Mouse (Mus musculus): ENCODE results near the gene Map3k6.

Map3k6 gene

DNA sequence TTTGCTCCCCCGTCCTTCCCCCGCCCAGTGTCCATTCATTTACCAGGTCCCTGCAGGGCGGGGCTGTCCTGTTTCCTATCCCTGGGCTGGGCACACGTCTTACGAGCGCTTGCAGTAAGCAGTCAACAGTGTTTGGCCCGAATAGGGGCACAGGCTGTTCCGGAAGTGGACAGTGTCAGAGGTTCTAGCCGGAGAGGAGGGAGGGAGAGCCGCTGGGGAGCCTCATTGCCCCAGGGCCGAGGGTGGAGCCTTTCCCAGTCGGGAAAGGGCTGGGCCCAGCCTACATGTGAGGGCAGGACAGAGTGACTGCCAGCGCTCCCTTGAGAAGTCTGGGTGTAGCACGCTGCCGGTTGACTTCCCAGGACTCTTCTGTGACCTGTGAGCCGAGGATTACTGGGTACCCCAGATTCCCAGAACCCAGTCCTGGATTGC is at the start of gene Map3k6:
TSS of gene Map3k6 (plus strand) at position 329 of the 432 bp plus-strand sequence.
- no peak for DNase-seq (ENCODE audit: low spot score in 2 of 2)

DNA sequence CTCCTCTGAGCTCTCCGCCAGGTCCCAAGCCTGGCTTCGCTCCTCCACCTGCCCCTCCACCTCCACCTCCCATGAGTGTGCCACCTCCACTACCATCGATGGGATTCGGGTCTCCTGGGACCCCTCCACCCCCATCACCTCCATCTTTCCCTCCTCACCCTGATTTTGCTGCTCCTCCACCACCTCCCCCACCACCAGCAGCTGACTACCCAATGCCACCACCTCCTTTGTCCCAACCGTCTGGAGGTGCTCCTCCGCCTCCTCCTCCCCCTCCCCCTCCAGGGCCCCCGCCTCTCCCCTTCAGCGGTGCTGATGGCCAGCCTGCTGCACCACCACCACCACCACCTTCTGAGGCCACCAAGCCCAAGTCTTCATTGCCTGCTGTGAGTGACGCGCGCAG is 46.1 kb upstream of the Map3k6 start:
- DNase-seq (ENCODE audit: low spot score in 2 of 2), result no peak

DNA sequence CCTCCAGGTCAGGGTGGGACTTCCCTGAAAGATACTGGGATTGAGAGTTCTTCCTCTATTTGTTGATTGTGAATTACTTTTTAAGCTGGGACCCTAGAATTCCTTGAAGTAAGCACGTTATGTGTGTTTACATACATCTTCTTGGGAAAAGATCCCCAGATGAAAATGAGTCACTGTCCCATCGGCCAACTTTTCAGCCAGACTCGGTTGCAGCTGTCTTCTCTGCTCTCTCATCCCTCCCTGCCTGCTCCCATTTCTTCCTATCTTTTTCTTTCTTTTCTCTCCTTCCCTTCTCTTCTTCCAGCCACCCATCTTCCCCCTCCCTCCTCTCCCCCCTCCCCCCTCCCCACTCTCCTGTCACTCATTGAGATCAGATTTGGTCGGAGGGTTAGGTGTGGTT is 45.6 kb upstream of the Map3k6 start:
- no peak for DNase-seq (ENCODE audit: low spot score in 2 of 2)

DNA sequence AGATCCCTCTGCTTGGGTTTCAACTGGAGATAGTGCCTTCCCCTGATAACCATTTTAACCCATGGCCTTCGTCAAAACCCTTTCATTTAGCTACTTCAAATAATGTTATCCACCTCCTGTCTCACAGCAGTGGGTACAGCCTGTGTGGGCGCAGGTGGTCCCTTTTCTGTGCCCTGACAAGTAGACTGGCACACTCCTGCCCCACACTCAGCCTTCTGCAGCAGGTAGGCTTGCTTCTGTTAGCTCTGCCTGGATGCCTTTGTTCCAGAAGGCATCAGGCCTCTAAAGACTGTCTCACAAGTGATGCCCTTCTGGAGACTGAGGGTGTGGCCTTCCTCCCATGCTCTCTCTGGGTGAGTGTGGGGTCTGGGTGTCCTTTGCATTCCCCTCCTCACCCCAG is 44.5 kb upstream of the Map3k6 start:
- DNase-seq (ENCODE audit: low spot score in 2 of 2), result no peak

DNA sequence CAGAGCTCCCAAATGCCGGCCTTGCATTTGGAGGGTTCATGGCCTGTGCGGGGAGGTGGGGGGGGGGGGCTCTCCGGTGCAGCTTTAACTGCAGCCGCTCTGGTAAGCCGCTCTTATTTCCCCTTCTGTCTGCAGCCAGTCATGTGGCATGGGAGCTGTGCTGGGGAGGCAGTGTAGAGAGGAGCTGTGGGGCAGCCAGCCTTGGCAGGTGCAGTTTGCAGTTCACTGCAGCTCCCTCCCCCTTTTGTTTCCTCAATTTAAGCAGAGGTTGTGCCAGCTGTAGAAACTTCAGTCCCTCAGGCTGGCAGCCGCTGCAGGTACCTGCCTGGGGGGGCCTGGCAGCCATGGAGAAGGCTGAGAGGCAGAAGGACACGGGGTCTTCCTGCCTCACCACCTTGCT is 43.8 kb upstream of the Map3k6 start:
- no peak for DNase-seq (ENCODE audit: low spot score in 2 of 2)

DNA sequence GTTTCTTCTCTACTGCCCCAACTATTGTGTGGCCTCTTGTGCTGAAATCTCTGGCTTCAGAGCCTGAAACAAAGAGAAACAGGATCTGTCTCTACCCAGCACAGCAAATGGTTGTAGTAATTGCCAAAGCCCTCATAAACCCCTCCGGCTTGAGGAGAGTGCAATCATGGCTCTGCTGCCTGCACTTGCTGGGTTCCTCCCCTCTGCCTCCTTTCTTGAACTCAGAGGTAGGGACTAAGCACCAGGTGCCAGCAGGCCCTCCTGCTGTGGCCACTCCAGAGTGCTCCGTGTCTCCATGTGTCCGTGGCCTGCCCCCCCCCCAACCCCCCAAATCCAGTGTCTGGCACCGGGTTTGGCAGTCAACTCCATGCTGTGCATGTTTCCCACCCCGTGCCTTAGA is 43.3 kb upstream of the Map3k6 start:
- DNase-seq (ENCODE audit: low spot score in 2 of 2), result no peak

DNA sequence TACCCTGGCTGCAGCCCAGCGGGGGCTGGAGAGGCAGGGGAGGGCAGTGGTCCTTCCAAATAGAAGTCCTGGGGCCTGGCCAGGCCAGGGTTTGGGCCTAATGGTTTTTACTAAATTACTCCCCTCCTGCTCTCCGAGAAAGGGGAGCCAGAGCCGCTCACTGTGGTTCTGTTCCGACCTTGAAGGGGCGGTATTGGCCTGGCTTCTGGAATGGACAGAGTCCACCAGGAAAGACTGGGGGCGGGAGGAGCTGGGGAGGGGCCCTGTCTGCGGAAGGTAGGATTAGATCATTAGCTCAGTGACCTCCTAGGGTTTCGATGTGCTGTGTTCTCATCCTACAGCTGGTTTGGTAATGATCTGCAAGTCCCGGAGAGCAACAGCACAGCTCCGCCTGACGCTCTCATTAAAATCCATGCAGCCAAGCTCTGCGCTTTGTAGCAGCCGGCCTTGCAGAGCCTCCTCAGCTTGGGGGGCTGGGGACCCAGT is 42.8 kb upstream of the Map3k6 start:
- no peak for DNase-seq (ENCODE audit: low spot score in 2 of 2)

DNA sequence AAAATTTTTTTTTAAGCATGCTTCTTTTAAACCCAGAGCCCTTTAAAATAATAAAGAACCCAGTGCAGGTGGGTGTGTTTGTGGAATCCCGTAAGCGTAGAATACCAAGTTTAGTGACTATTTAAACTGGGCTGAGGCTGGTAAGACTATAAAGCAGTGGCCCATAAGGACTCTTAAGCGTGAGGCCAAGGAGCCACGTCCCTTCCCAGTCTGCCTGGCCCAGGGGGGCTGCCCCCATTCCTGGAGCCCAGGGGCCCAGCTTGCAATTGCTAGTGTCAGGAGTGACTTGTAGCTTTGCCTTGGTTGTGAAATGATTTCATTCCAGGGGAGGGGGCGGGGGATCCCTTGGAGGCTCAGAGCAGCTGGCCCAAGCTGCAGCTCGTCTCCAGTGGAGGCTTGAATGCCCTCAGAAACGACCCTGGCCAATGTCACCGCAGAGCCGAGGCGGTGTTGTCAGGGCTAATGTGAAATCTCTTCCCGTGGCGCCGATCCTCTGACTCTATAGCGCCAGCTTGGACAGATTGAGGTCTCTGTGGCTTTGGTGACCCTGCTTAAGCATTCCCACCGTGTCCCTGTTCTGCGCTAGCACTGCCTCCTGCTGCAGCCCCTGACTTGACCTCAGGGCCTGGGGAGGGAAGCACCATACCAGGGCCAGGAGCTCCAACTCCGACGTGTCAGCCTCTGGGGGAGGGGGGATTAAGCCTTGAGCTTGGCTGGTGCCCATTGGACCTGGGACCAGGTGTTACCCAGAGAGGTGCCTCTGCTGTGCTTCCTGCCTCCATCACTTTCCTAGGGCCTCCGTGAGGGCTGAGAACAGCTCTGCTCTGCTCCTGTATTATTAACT is 42.1 kb upstream of the Map3k6 start:
- no peak for DNase-seq (ENCODE audit: low spot score in 2 of 2)

DNA sequence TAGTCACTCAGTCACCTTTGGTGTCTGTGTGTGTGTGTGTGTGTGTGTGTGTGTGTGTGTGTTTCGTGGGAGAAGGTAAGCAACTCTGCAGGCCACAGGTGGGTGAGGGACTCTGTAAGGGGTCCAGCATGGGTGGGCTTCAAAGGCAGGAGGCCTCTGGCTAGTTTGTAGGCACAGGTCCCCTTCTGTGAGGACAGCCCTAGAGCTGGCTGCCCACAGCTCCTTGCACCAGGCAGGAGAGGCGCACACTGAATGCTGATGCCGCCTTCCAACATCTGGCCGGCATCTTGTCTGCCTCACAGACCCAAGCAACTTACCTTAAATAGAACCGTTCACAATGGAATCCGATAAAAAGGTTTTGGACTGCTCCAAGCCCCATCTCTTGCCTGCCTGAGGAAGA is 40.9 kb upstream of the Map3k6 start:
- no peak for DNase-seq (ENCODE audit: low spot score in 2 of 2)

DNA sequence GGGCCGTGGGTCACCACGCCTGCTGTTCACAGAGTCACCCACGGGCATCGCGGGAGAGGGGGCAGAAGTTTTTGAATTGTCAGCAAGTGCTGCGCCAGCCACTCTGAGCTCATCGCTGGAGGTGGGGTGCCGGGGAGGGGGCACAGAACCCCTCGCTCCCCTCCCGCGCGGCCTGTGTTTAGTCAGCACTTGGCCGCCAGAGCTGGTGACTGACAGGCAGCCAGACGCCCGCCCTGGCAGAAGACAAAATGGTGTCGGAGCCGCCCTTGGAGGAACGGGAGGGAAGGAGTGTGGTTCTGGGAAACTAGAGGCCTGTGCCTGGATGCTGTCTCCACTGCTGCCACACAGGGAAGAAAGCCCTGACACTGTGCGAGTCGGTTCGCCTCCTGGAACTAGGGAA is 40.3 kb upstream of the Map3k6 start:
- DNase-seq (ENCODE audit: low spot score in 2 of 2), result peak in 1 of 2 experiments; percentile 51

DNA sequence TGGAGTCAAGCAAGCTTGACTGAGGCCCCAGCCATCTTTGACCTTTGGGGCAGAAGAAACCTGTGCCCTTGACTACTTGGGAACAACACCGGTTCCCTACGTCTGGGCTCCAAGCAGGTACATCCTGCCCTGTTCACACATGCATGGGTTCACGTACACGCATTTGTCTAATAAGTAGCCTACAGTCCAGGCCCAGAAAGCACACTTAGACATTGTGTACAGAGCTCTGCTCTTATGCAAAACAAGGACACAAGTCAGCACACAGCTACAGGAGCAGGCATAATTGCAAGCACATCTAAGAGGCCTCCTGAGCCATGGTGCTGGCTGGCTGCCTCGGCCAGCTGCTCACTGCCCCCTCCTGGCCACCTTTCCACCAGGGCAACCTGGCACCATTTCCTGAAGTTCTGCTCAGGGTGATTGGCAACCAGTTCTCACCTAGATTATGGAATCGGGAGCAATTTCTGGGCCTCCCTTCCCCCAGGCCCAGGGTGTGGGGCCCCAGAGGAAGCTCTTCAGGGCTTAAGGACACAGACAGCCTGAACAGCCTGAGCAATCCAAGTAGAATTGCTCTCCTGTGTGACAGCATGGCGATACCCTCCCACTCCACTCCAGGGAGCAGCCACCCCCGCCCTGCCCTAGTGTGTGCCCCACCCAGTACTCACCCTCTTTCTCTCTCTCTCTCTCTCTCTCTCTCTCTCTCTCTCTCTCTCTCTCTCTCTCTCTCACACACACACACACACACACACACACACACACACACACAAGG is 39.4 kb upstream of the Map3k6 start:
- peak in 1 of 2 experiments; percentile 40 for DNase-seq (ENCODE audit: low spot score in 2 of 2)

DNA sequence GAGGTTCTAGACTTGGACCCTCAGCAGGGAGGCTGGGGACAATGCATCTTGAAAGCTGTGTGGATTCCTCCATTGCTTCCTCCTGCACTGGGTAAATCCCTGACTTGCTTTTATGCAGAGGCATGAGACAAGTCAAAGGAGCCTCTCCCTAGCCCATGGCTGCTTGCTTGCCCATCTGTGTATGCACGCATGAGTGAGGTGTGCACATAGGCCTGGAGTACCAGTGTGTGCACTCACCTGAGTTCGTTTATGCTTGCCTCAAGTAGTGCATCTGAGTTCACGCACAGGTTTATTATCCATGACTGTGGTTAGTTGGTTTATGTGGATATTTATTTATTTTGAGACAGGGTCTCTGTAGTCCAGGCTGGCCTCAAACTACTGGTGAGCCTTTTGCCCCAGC is 38.4 kb upstream of the Map3k6 start:
- no peak for DNase-seq (ENCODE audit: low spot score in 2 of 2)

DNA sequence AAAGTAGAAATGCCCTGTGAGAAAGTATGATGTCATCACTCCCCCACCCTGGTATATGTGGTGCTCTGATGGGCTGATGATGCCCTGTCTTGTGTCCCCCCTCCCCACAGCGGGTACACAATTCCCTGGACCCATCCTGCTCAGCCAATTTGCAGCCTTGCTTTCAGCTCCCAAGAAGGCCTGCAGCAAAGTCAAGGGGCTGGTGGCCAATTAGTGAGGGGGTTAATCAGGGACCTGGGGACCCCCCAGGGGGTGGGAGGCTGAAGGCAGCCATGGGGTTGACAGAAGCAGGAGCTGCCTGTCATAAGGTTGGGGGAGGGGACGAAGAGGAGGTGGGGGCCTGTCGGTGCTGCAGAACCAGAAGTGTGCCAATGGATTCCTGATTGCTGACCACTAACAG is 37.0 kb upstream of the Map3k6 start:
- DNase-seq (ENCODE audit: low spot score in 2 of 2), result no peak

DNA sequence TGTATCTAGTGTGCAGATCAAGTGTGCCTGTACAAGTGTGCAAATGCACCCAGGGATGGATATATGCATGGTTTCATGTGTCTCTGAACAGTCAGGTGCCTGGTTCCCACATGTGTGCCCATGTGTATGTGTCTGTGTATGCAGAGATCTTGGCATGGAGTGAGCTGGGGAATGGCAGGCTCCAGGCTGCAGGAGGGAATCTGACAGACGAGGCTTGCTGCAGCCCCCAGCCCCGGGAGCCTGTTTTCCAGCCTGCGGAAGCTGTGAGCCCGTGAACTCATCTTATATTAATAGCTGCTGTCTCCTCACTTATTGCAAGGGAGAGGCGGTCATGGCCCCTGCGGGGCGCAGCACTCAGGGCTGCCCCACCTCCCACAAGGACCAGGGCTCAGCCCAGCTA is 36.2 kb upstream of the Map3k6 start:
- DNase-seq (ENCODE audit: low spot score in 2 of 2), result no peak

DNA sequence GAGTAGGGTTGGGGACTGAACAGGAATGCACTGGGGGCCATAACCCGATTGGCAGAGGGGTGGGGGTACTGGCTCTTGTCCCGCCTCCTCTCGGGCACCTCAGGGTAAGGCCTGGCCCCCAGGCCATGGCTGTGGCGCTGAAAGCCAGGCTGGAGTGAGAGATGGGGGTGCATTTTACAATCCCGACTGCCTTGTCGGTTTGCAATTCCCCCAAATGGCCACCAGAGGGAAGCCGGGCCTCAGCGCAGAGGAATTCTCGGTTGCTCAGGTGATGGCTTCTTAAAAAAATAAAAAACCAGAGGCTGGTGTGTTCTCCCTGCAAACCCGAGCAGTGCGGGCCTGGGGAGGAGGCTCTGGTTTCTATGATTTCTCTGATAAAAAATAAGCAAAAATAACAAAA is 31.3 kb upstream of the Map3k6 start:
- DNase-seq (ENCODE audit: low spot score in 2 of 2), result peak in 1 of 2 experiments; percentile 56

DNA sequence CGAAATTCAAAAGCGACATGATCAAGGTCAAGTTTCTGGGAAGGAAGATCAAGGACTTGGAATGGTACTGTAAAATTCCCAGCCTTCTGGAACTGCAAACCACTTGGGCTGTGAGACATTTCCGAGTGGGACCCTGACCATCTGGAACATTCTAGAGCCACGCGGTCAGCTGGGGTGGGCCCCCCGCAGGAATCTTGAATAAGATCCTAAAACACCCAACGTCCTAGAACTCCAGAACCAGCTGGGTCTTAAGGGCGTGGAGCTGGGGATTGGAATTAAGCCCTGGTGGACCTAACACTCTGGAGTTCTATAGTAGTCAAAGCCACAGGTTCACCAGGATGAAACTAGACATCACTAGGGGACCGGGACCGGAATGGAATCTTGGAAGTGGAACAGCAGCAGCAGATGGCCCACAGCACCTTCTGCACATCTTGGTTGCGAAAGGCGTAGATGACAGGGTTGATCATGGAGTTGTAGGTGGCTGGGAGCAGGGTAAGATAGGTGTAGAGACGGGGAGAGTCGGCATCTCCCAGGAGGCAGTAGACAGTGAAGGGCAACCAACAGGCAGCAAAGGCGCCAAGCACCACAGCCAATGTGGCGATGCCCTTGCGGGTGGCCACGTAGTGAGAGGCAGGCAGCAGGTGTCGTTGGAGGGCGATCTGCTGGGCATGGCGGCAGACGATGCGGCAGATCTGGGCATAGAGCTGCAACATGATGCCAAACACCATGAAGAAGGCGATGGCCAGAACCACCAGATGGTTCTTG is 30.4 kb upstream of the Map3k6 start:
- DNase-seq (ENCODE audit: low spot score in 2 of 2), result no peak

DNA sequence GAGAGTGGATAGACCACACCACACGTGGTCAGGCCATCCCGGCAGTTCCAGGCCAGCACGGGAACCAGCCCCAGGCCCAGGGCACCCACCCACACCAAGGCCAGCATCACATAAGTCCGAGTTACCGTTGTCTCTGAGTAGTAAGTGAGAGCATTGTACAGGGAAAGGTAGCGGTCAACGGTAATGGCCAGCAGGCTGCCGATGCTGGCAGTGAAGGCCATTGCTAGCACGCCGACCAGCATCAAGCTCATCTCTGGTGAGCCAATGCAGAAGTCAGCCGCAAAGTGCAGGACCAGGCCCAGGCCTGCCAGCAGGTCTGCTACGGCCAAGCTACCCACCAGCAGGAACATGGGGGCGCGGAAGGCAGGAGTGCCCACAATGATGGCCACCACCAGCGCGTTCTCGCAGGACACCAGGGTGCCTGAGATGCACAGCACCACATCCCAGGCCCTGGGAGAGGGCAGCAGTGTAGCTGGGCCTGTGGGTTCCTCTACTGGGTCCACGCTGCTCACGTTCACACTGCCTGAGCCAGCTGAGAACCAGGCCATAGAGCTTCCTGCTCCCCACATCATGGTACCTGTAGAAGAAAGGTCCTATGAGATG is 29.7 kb upstream of the Map3k6 start:
- DNase-seq (ENCODE audit: low spot score in 2 of 2), result no peak

DNA sequence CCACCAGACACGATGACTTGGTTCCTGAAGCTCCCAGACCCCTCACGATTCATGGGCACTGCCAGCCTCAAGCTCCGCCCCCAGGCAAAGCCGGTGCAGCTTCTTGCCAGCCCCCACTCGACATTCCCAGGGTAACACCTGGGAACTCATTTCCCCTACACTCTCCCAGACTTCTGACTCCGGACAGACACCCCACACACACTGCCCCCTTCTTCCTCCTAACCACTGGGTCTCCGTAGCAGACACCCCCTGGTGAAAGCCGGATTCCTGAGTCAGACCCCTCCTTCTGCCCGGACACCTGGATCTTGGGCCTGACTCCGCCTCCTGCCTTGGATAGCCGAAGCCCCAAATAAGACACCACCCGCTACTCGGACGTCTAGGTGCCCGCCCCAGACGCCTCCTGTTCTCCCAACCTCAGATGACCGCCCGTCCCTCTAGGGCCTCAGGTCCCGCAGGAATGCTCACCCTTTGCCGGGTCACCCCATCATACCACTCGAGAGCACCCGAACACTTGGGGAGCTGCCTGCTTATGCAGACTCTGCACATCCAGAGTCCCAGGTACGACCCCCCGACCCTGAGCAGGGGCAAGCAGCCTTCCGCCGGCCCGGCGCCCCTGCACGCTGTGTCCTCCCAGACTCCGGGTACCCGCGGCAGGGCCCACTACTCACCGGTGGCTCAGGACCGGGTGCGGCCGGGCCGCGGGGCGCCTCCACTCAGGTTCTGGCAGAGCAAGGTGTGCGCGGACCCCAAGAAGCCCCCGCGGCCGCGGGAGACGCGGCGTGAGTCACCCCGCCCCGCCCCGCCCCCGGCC is 28.7 kb upstream of the Map3k6 start, which contains the start of the genes Cd164l2 and Gpr3:
TSS of gene Cd164l2 (plus strand) at position 381 of the 811 bp plus-strand sequence.
TSS of gene Gpr3 (minus strand) at position 786 of the 811 bp plus-strand sequence.
- DNase-seq (ENCODE audit: low spot score in 2 of 2), result no peak

DNA sequence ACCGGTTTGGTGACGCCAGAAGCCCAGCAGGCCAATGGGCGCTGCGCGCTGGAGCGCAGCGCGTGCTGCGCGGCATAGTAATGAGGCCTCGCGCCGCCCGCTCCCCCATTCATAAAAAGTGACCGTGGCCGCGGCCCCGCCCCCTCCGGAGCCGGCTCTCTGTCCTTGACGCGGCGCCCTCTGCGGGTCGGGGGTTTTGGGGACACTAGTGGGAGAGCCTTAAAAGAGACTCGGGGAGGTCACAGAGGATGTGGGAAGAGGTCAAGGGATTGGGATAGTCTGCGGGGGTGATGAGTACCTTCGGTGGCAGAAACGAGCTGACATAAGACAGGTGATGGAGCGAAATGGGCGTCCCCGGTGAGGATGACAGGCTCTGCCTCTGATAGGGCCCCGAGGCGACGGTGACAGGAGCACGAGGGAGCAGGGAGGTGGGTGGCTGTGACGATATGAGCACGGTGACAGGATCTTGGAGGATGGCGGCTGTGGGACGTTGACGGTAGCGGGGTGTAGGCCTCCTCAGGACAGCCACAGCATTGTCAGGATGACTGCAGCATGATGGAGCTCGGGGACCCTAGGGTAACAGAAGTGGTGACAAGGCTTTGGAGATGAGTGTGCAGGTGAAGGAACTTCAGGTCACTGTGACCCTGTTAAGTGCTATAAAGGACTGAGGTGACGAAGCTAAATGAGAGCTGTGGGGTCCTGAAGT is 27.9 kb upstream of the Map3k6 start:
- DNase-seq (ENCODE audit: low spot score in 2 of 2), result peak; percentile 66 to 80

DNA sequence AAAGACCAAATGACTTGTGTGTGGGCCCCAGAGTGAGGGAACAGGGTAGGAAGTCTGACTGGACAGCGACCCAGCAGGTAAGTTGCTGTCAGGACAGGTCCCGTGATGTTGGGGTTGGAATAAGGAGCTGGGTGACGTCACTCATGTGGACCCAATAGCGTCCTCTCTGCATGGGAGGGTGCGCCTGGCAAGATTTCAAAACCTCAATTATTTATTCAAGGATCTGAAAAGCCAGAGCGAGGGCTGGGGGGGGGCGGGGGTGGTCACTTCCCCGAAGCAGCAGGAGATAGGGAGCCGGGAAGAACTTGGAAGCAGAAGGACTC is 27.4 kb upstream of the Map3k6 start:
- no peak for DNase-seq (ENCODE audit: low spot score in 2 of 2)
